8 mouse cellular contexts compared by ENCODE assay signal in the genomic region with DNA sequence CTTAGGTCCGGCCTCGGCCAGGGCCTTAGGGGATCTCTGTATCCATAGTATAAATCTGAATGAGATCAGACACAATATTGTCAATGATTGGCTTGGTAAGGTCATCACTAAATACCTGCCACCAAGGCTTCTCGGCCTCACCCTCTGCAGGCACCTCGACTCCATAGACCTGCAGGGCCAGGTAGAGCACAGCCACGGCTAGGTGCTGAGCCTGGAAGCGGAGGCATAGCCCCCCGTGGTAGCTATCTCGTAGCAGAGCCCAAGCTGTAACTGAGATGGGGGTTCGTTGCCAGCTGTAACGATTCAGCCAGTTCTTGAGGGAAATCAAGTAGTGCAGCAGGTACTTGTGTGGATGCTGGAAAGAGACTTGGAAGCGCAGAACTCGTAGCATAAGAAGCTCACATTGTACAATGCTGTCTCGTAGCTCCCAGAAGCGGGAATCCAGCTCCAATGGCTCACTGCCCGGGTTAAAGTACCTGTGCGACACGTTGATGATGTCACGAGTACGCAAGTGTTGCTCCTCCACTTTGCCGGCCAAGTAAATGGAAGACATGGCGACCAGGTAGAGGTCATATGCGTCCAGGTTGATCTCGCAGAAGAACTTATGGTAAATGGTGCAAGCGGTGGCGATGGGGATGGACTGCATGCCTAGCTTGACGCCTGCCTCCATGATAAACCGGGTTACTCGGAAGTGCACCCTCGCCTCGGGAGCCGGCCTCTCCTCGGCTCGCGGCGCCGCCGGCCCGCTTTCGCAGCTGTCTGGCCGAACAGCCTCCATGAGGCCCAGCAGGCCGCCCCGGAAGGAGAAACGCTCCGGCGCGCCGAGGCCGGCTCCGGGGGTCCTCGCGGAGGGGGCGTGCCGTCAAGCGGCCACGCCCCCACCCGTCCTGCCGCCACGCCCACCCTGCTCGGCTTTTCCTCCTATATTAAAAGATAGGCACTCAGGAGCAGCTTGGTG. TPM values are rescaled to one million over a fixed set of nuclear protein-coding genes. Genes with fewer than 3 reads are reported as not detected.
DNase-seq lines count a peak whose midpoint lies in the region; ATAC-seq lines count a peak whose summit lies in the region.

A gene (minus strand): TSS at position 845 of the 958 bp plus-strand sequence.

- peak within 1 kb of the TSS; percentile 89 for H3K27ac ChIP-seq in hindbrain, embryonic 13.5 days
- peak within 1 kb of the TSS; percentile 33 for H3K27ac ChIP-seq in macrophage

- peak within 1 kb of the TSS; percentile 81 for H3K4me2 ChIP-seq in hindbrain, embryonic 13.5 days

- H3K79me2 ChIP-seq in macrophage (ENCODE audit: inconsistent target): peaks cover 6% of the 10 kb centered on the region; the same call in 1 of the 2 replicates

- H3K36me3 ChIP-seq in hindbrain, embryonic 13.5 days: peaks cover 18% of the 10 kb centered on the region
- H3K36me3 ChIP-seq in macrophage (ENCODE audit: inconsistent target): no peaks in the 10 kb centered on the region

- no peaks in the 10 kb centered on the region for H3K27me3 ChIP-seq in hindbrain, embryonic 13.5 days

- peak; percentile 71 for DNase-seq in WW6 (ENCODE audit: low read depth, low spot score)
- peak; percentile 62 to 75 for DNase-seq in cerebellum, postnatal 25 days
- DNase-seq in frontal cortex, postnatal 14 days (ENCODE audit: low spot score in 2 of 2): peak; percentile 28 to 58
- peak; percentile 65 to 68 for DNase-seq in layer of hippocampus, postnatal 36 days
- DNase-seq in retina, postnatal 7 days (ENCODE audit: low read depth, low spot score): peak; percentile 44
- peak; percentile 70 for DNase-seq in urinary bladder, adult 2 months (ENCODE audit: low spot score)

- no peaks in the 10 kb centered on the region for H3K9me3 ChIP-seq in hindbrain, embryonic 13.5 days

- ATAC-seq in hindbrain, embryonic 13.5 days (ENCODE audit: low FRiP score): peak; percentile 91

- H3K4me3 ChIP-seq in hindbrain, embryonic 13.5 days: peak within 1 kb of the TSS; percentile 67
- peak within 1 kb of the TSS; percentile 78 for H3K4me3 ChIP-seq in macrophage (ENCODE audit: inconsistent target)

- peaks cover 26% of the 10 kb centered on the region for H3K4me1 ChIP-seq in hindbrain, embryonic 13.5 days (replicated peaks)

- 12% methylated on average over 52 of the region's 59 CpGs for WGBS in hindbrain, embryonic 13.5 days
- WGBS in macrophage (ENCODE audit: missing documents): 11% methylated on average over 58 of the region's 59 CpGs

- H3K9ac ChIP-seq in hindbrain, embryonic 13.5 days: peak within 1 kb of the TSS; percentile 78

RNA-seq across cellular contexts. Expression of the gene that starts here (rescaled TPM):
- 28.3 and 33.3 TPM in 2 replicates for polyA plus RNA-seq in hindbrain, embryonic 13.5 days (2015; fragmentation: Nextera tagmentation; extraction: Ambion mirVana)
- 10 to 100 TPM; 15.0 to 19.4 TPM for total RNA-seq in layer of hippocampus, postnatal 36 days (2021)
- 10 to 100 TPM in 1 of 26 experiments, 1 to 10 TPM in 19, under 1 TPM in 3, not detected in 3; 0.70 to 10.8 (median 2.6) TPM for total RNA-seq in macrophage (2018; cell fraction: chromatin; rRNA removed)
- total RNA-seq in macrophage (2018; cell fraction: cytosol; rRNA removed): 10 to 100 TPM in 16 of 26 experiments, 1 to 10 TPM in 10; 4.2 to 17.3 (median 11.6) TPM
- 10 to 100 TPM in 9 of 26 experiments, 1 to 10 TPM in 17; 1.1 to 16.4 (median 5.7) TPM for total RNA-seq in macrophage (2018; cell fraction: nucleus; rRNA removed)
- 9.6 to 19.0 TPM (median 16.3 TPM) in 3 replicates for polyA plus RNA-seq in macrophage (2018)
- 35.4 and 41.7 TPM in 2 replicates for polyA plus RNA-seq in urinary bladder, adult 2 months (2012; rRNA removed)

Comparison
In these comparisons a context has a peak if more than half of its experiments do, and no peak if none do; other contexts are left out.
1. Peak in every context shown above with its lines: DNase-seq, ATAC-seq, H3K4me3 ChIP-seq and H3K27ac ChIP-seq.